Comparison of ENCODE assay signal across 8 mouse cellular contexts in the genomic region with DNA sequence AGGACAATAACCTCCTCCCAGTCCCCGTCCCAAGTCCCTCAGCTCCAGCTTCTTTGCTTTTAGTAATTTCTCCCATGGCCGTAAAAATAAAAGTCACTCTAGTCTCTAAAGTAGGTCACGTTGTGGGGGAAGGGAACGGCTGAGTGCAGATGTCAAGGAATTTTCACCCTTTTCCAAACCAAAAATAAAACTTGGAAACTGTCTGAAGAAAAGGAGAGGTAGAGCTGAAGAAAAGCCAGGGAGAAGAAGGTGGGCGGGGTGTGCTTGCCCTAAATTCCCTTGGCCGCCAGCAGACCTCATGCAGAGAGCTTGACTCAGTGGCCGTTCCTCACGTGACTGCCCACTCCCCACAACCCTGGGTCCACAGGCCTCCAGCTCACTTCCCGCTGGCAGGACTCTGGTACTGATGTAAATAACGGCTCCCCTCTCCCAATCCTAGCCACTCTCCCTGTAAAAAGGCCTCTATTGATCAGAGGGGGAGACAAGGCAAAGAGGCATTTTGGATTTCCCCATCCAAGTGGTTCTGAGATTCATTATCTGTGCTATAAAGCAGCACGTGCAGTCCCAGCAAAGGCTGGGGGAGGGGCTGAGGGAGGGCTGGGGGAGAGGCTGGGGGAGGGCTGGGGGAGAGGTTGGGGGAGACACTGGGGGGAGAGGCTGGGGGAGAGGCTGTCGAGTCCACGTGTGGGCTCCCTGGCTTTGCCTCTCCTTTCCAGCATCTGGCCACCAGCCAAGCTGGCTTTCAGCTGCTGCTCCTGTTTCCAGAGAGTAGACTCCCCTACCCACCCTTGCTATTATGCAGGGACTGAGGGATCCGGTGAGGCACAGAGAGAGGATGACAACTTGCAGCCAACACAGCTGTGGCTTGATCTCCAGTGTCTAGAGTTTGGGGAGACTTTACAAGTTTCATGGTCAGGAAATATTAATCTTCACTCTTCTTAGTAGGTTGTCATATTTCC. TPM values are rescaled to one million over a fixed set of nuclear protein-coding genes. Genes with fewer than 3 reads are reported as not detected.
DNase-seq lines count a peak whose midpoint lies in the region; ATAC-seq and TF ChIP-seq lines count a peak whose summit lies in the region.
"Had no signal": no experiment of that assay in that cellular context is flagged by ENCODE, and none has a peak within 500 bp of the region (broad histone marks: within the 10 kb centered on the region; RNA-seq: fewer than 3 reads in every experiment).

No protein-coding gene starts in this region.

- H3K4me2 ChIP-seq in neural tube, embryonic 11.5 days (ENCODE audit: low read depth) = no peak overlapping the region
- peak overlapping the region; percentile 43 for H3K4me2 ChIP-seq in embryonic facial prominence, embryonic 13.5 days
- peak overlapping the region; percentile 23; the same call in 1 of the 2 replicates for H3K4me2 ChIP-seq in heart, embryonic 16.5 days (ENCODE audit: low read depth, low read length)
- no peak overlapping the region for H3K4me2 ChIP-seq in midbrain, postnatal 0 days (ENCODE audit: low read depth, low read length, poor library complexity, severe bottlenecking)

- H3K4me1 ChIP-seq in neural tube, embryonic 11.5 days (ENCODE audit: control insufficient read depth, insufficient read depth, low read length) = peaks cover 20% of the 10 kb centered on the region
- peaks cover 68% of the 10 kb centered on the region for H3K4me1 ChIP-seq in embryonic facial prominence, embryonic 13.5 days
- peaks cover 65% of the 10 kb centered on the region for H3K4me1 ChIP-seq in heart, embryonic 16.5 days (ENCODE audit: control insufficient read depth, insufficient read depth, low read length)
- peaks cover 29% of the 10 kb centered on the region for H3K4me1 ChIP-seq in midbrain, postnatal 0 days (ENCODE audit: insufficient read depth, low read length)

- peak; percentile 76 for ATAC-seq in neural tube, embryonic 11.5 days (ENCODE audit: insufficient read depth, low FRiP score, low TSS enrichment)
- ATAC-seq in embryonic facial prominence, embryonic 13.5 days (ENCODE audit: insufficient number of reproducible peaks, insufficient read depth, low FRiP score, low TSS enrichment, low read depth) = peak; percentile 70; the same call in 1 of the 2 replicates
- peak; percentile 60 for ATAC-seq in heart, embryonic 16.5 days (replicated peaks; ENCODE audit: extremely low read depth, insufficient read depth, low FRiP score)
- ATAC-seq in midbrain, postnatal 0 days (ENCODE audit: low FRiP score) = peak; percentile 62

- H3K36me3 ChIP-seq in neural tube, embryonic 11.5 days (ENCODE audit: control insufficient read depth, insufficient read depth, low read length) = no peaks in the 10 kb centered on the region
- 0 out of 2 replicates have a peak, but pooled peaks cover 6% of the 10 kb centered on the region for H3K36me3 ChIP-seq in embryonic facial prominence, embryonic 13.5 days
- no peaks in the 10 kb centered on the region for H3K36me3 ChIP-seq in heart, embryonic 16.5 days (ENCODE audit: control insufficient read depth, insufficient read depth)
- H3K36me3 ChIP-seq in midbrain, postnatal 0 days (ENCODE audit: insufficient read depth, low read length) = no peaks in the 10 kb centered on the region

- no peak for TF ChIP-seq CTCF in midbrain, postnatal 0 days (IDR thresholded peaks at IDR 0.05)

- H3K9ac ChIP-seq in neural tube, embryonic 11.5 days (ENCODE audit: low read length) = peak overlapping the region; percentile 23; the same call in 1 of the 2 replicates
- H3K9ac ChIP-seq in embryonic facial prominence, embryonic 13.5 days = peak overlapping the region; percentile 32; the same call in 1 of the 2 replicates
- H3K9ac ChIP-seq in heart, embryonic 16.5 days (ENCODE audit: low read length) = no peak overlapping the region; the same call in 1 of the 2 replicates
- H3K9ac ChIP-seq in midbrain, postnatal 0 days (replicated peaks; ENCODE audit: low read length, poor library complexity, severe bottlenecking) = no peak overlapping the region
- H3K9ac ChIP-seq: liver, embryonic 14.5 days had no signal

- 0 out of 2 replicates have a peak overlapping the region, but pooled peaks have one; percentile 50 for H3K27ac ChIP-seq in neural tube, embryonic 11.5 days (ENCODE audit: low read depth, low read length)
- peak overlapping the region; percentile 85 for H3K27ac ChIP-seq in embryonic facial prominence, embryonic 13.5 days
- peak overlapping the region; percentile 90 for H3K27ac ChIP-seq in heart, embryonic 16.5 days (ENCODE audit: low read length)
- H3K27ac ChIP-seq in midbrain, postnatal 0 days (ENCODE audit: low read depth, low read length) = 0 out of 2 replicates have a peak overlapping the region, but pooled peaks have one; percentile 47
- H3K27ac ChIP-seq: liver, embryonic 14.5 days had no signal

- DNase-seq in neural tube, embryonic 11.5 days (ENCODE audit: low spot score) = peak; percentile 54
- no peak for DNase-seq in neural tube, embryonic 10.5 days (ENCODE audit: extremely low spot score, low spot score)
- peak; percentile 73 to 74 for DNase-seq in layer of hippocampus, postnatal 10 days (ENCODE audit: low spot score in 2 of 2)
- DNase-seq in midbrain, postnatal 0 days (ENCODE audit: low spot score) = peak; percentile 84
- no peak for DNase-seq in yolk sac, embryonic 10.5 days (ENCODE audit: low spot score)

- H3K27me3 ChIP-seq in neural tube, embryonic 11.5 days (ENCODE audit: control insufficient read depth, insufficient read depth, low read length) = no peaks in the 10 kb centered on the region
- H3K27me3 ChIP-seq in embryonic facial prominence, embryonic 13.5 days = no peaks in the 10 kb centered on the region
- H3K27me3 ChIP-seq in heart, embryonic 16.5 days (ENCODE audit: control insufficient read depth, insufficient read depth, low read length) = no peaks in the 10 kb centered on the region
- no peaks in the 10 kb centered on the region for H3K27me3 ChIP-seq in midbrain, postnatal 0 days (ENCODE audit: insufficient read depth, low read length)

- WGBS in neural tube, embryonic 11.5 days = 13% methylated on average over 14 of the region's 14 CpGs
- 20% methylated on average over 14 of the region's 14 CpGs for WGBS in embryonic facial prominence, embryonic 13.5 days
- WGBS in heart, embryonic 16.5 days = 27% methylated on average over 13 of the region's 14 CpGs
- 22% methylated on average over 13 of the region's 14 CpGs for WGBS in midbrain, postnatal 0 days

- H3K9me3 ChIP-seq in neural tube, embryonic 11.5 days (ENCODE audit: control insufficient read depth, low read length) = no peaks in the 10 kb centered on the region
- H3K9me3 ChIP-seq in embryonic facial prominence, embryonic 13.5 days = no peaks in the 10 kb centered on the region
- no peaks in the 10 kb centered on the region for H3K9me3 ChIP-seq in heart, embryonic 16.5 days (replicated peaks; ENCODE audit: control insufficient read depth, low read length)
- H3K9me3 ChIP-seq in midbrain, postnatal 0 days (ENCODE audit: low read length) = no peaks in the 10 kb centered on the region

- H3K4me3 ChIP-seq in neural tube, embryonic 11.5 days (ENCODE audit: low read depth, low read length) = no peak overlapping the region
- no peak overlapping the region for H3K4me3 ChIP-seq in embryonic facial prominence, embryonic 13.5 days
- no peak overlapping the region for H3K4me3 ChIP-seq in heart, embryonic 16.5 days (ENCODE audit: low read length)
- no peak overlapping the region for H3K4me3 ChIP-seq in midbrain, postnatal 0 days (ENCODE audit: low read depth, low read length)

RNA-seq across cellular contexts. Expression of gene Ier5, which starts 7.3 kb away (rescaled TPM):
- 17.3 and 19.3 TPM in 2 replicates for polyA plus RNA-seq in neural tube, embryonic 11.5 days (2014; fragmentation: Nextera tagmentation; extraction: Ambion mirVana)
- polyA plus RNA-seq in embryonic facial prominence, embryonic 13.5 days (2015; fragmentation: Nextera tagmentation; extraction: Ambion mirVana) = 7.5 and 9.2 TPM in 2 replicates
- 3.6 and 3.9 TPM in 2 replicates for polyA plus RNA-seq in heart, embryonic 16.5 days (2015; fragmentation: Nextera tagmentation; extraction: Ambion mirVana)
- total RNA-seq in layer of hippocampus, postnatal 10 days (2021) = 10 to 100 TPM; 16.5 to 21.5 TPM
- 30.1 and 44.2 TPM in 2 replicates for total RNA-seq in midbrain, postnatal 0 days (2014; rRNA removed)
- 3.9 and 4.0 TPM in 2 replicates for polyA plus RNA-seq in midbrain, postnatal 0 days (2015; fragmentation: Nextera tagmentation; extraction: Ambion mirVana)

RNA-seq across cellular contexts. Expression of gene Mr1, which starts 54.5 kb away (rescaled TPM):
- polyA plus RNA-seq in neural tube, embryonic 11.5 days (2014; fragmentation: Nextera tagmentation; extraction: Ambion mirVana) = 0.37 and 1.2 TPM in 2 replicates
- polyA plus RNA-seq in embryonic facial prominence, embryonic 13.5 days (2015; fragmentation: Nextera tagmentation; extraction: Ambion mirVana) = 9.1 and 11.8 TPM in 2 replicates
- 7.7 and 10.4 TPM in 2 replicates for polyA plus RNA-seq in heart, embryonic 16.5 days (2015; fragmentation: Nextera tagmentation; extraction: Ambion mirVana)
- total RNA-seq in layer of hippocampus, postnatal 10 days (2021) = 1 to 10 TPM; 3.0 to 3.7 TPM
- total RNA-seq in midbrain, postnatal 0 days (2014; rRNA removed) = 2.9 and 5.1 TPM in 2 replicates
- polyA plus RNA-seq in midbrain, postnatal 0 days (2015; fragmentation: Nextera tagmentation; extraction: Ambion mirVana) = 1.8 and 2.6 TPM in 2 replicates

Comparison
In these comparisons a context has a peak if more than half of its experiments do, and no peak if none do; other contexts are left out.
1. DNase-seq: peak in neural tube, embryonic 11.5 days (single experiment), layer of hippocampus, postnatal 10 days (2 of 2) and midbrain, postnatal 0 days (single experiment); none in neural tube, embryonic 10.5 days (single experiment) and yolk sac, embryonic 10.5 days (single experiment).
2. H3K4me2 ChIP-seq: peak in embryonic facial prominence, embryonic 13.5 days (single experiment) and heart, embryonic 16.5 days (single experiment); none in neural tube, embryonic 11.5 days (single experiment) and midbrain, postnatal 0 days (single experiment).
3. H3K9ac ChIP-seq: peak in neural tube, embryonic 11.5 days (single experiment) and embryonic facial prominence, embryonic 13.5 days (single experiment); none in heart, embryonic 16.5 days (single experiment) and midbrain, postnatal 0 days (single experiment).
4. Peak in every context shown above with its lines, with median percentiles within 50 percentile points of each other: ATAC-seq and H3K27ac ChIP-seq.